Mouse (Mus musculus): ENCODE results near the gene Crbn.

Gene Crbn

DNA sequence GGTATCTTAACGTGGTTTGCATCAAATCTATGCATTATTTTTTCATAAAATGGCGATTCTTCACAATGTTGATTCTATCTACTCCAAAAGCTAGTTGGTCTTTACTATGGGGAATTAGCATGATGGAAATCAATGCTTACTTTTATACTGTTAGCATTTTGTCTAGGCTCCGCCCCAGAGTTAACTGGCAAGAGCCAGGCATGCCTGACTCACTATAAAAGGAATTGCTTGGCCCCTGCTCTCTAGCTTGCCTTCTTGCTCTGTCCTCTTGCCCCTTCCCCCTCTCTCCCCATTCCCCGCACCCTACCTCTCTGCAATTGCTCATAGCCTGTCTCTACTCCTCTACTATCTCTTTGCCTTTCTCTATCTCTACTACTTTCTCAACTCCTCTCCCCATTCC, 33.1 kb downstream of the Crbn start:
- intact Hi-C loops (cut with DNase I): loop anchor here (10.0 kb wide), 1 partner anchor 102 kb away; no protein-coding TSS in a partner anchor

DNA sequence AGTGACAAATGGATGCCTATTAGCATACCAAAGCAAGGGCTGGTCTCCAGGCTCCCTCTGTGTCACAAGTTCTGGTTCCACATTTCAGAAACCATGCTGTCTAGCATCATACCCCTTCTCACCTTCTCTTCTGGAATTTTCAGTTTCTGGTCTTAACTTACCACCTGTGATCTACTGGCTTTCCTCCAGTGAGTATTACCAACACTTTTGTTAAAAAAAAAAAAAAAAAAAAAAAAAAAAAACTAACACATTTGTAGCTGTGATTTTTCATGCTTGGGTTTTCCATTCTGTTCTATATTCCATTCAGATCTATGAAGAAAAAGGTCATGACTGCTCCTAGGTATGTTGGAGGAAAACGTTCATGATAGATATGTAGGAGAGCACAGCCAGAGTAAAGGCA, 34.0 kb downstream of the Crbn start:
- intact Hi-C loops (cut with DNase I): loop anchor here (10.0 kb wide), 1 partner anchor 101 kb away; no protein-coding TSS in a partner anchor

DNA sequence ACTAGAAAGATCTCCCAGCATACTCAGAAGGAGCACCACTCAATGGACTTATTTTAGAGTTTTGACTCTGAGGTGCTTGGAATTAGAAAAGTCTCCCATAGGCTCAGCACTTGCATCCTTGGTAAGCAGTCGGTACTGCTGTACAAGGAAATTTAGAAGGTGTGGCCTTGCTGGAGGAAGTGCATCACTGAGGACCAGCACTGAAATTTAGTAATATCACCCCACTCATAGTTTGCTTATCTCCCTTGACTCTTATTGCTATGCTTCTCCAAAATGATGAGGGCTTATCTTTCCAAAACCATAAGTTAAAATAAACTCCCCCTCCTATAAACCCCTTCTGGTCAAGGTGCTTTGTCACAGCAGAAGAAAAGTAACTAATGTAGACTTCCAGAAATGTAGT, 38.4 kb downstream of the Crbn start:
- intact Hi-C loops (cut with DNase I): loop anchor here (10.0 kb wide), 1 partner anchor 97 kb away; no protein-coding TSS in a partner anchor

DNA sequence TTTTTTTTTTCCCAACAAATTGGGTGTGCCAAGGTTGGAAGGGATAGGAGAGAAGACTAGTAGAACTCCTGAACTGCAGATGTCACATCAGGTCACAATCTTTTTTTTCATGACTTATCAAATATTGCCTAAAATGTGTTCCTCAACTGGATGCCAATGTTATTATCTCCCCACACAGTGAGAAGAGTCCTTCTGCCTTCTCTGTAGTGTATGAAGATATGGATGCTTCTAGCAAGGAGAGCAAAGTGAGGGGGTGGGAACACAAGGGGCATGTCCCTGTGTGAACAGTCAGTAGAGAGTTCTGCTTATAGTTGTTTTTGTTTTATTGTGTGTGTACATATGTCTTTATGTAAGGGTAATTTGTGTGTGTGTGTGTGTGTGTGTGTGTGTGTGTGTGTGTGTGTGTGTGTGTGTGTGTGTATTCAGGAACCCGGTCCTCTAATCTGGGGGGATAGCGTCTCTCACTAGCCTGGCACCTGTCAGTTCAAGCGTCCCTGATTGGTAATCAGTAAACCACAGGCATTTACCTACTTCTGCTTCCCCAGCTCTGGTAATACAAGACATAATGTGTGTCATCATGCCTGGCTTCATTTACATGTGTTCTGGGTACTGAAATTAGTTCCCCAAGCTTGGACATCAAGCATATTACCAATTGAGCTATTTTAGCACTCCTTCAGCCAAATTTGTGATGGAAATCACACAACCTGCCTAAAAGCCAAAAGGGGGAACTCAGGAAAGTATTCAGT, 39.2 kb downstream of the Crbn start:
- intact Hi-C loops (cut with DNase I): loop anchor here (10.0 kb wide), 1 partner anchor 96 kb away; no protein-coding TSS in a partner anchor

DNA sequence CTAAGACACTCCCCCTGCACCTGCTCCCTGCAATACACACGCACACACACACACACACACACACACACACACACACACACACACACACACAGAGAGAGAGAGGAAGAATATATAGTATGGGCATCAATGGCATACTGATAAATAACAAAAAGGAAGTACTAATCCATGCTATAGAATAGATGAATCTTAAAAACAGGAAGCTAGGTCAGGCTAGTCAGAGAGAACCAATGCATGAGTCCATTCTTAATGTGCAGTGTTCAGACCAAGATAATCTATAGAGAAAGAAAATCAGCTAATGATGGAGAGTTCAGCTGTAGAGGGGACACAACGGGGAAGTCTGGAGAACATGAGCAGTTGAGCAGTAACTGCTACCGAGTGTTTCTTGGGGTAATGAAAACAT, 41.6 kb downstream of the Crbn start:
- intact Hi-C loops (cut with DNase I): no loop called here

DNA sequence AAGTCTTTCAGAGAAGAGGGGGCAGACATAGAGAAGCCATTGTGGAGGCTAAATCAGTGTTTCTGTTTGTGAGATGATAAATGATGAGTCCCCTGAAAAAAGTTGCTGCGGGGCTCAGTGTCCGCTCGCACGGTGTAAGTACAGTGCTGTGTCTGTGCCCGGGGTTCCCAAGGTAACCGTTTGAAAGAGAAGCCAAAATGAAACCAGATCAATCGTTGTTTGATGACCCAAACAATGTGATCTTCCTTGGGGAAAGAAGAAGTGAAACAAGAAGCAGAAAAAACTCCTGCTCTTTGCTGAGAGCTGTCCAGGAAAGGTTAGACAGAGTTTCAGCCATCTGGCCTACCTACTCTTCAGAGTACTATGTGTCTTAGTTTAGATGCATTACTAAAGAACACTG, 49.6 kb downstream of the Crbn start:
- intact Hi-C loops (cut with DNase I): no loop called here

DNA sequence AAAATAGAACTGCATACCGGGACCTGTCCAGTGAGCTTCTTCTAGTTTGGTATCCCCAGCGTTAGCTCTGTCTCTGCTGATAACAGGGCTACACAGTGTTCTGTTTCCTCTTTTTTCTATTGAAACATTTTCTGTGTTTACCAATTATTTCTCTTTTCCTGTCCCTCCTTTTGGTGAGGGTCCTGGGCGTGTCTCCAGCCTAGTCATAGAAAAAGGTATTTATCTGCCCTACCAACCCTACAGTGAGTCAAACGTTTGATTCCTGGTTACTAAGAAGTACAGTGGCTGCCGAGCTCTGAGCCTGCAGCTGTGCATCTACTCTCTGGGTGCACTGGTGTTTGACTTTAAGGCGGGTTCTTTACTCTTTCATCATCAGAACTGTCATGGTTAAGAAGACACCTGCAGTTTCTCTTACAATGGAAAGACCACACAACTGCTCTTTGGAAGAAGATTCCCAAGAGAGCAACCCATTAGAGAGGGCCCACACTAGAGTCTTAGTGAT, 50.9 kb downstream of the Crbn start, which contains the start of gene Il5ra:
Il5ra (minus strand) TSS at position 151 of the 502 bp plus-strand sequence.
- intact Hi-C loops (cut with DNase I): no loop called here

DNA sequence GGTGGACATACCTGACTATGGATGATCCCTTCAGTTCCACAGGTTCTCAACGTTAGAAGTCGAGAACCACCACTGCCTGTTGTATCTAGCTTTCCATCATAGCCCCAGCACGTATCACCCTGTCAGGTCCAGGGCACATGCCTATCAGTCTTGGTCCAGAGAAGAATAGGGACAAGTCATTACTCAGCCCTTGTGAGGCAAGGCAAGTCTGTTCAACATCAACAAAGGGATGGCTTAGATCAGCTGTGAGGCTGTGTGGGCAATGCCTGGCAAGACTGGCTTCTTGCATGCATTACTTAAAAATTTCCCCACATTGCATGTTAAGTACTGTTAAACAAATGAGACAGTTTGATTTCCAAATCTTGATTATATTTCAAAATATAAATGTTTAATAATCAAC, 52.1 kb downstream of the Crbn start:
- intact Hi-C loops (cut with DNase I): no loop called here

DNA sequence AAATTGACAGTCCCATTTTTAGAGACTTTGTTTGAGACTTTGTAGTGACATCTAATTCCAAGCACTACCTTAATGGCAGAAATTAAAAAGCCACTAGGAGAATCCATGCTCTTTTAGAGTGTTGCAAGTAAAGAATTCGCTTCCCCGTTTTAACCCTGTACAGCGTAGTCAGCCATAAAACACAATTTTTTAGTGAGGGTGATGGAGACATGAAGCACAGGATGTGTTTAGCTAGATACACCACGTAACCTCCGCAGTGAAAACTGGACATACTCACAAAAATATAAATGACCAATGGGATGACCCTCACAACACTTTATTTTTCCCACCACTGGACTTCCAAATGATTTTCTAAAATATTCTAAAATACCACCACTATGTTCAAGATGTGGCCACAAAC, 52.6 kb downstream of the Crbn start:
- intact Hi-C loops (cut with DNase I): no loop called here

DNA sequence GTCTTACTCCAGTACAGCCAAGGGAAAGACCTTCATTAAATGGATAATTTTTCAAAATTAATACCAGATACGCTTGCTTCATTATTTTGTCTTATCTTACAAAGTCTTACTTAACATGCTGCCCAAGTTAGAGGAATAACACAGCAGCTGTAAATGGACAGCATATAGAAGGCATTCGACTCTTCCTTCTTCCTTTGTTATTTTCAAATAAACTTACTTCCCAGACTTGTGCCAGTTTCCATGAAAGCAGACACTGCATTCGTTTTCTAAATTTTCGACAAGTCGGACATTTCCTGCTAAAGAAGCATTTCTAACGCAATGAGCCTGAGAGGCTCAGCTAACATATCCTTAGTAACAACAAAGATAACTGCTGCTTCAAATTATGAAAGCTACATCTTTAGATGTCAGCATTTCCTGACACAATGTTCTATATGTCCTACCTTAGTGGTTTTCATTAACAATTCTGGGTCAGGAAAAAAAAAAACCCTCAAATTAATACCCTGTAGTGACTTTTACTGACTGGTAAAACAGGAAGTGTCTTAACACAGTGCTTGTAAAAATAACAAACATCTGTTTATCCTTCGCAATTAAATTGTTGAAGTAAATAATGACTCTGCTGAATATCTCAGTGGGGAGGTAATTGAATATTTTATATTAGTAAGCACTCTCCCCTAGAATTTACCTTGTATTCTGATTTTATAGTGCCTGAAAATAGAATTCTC, 54.0 kb downstream of the Crbn start:
- intact Hi-C loops (cut with DNase I): no loop called here

DNA sequence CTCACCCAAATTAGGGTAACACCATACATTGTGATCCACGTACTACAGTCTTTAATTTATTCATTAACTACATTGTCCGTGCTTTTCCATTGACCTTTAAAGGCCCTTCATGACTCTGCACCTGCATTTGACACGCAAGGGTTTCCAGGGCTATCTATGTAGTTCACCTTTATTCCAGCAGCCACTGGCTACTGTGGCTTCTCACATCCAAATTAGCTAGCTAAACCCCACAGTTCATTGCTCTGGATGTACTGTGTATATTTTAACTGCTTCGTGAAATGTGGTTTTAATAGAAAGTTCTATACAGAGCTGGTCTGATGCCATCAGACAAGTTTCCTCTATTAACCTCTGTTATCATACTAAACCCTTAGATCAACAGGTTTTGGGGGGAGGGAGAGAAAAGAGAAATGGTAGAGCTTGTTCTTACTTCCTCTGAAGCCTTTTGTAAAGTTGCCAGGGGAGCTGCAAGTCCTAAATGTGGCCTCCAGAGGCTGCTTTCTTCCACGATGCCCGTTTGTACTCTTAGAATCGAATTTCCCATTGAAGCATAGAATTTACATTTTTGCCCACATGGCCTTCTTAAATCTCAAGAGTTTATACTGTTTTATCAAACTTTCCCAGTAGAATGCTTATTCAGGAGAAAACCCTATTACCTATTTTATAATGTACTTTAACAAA, 56.2 kb downstream of the Crbn start:
- intact Hi-C loops (cut with DNase I): no loop called here

DNA sequence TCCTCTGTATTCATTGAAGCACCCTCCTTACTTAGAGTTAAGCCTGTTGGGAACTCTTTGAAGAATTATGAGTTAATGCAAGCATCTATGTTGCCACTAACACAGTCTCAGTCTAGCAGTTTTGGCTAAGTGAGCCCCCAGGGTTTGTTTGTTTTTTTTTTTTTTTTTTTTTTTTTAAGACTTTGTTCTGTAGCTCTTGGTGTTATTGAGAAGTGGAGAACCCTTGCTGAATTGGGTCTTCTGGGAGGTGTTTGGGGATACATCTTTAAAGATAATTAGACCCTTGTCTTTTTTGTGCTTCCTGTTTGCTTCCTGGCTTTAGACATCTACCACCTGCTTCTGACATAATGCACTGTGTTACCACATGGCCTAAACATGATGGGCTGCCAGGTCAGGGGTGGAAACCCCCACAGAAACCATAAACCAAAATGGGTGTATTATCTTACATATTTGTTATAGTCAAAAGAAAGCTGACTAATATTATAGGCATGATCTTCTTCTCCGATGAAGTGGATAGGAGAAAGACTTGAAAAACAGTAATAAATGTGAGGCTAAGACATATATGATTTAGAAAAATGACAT, 59.5 kb downstream of the Crbn start:
- intact Hi-C loops (cut with DNase I): no loop called here

DNA sequence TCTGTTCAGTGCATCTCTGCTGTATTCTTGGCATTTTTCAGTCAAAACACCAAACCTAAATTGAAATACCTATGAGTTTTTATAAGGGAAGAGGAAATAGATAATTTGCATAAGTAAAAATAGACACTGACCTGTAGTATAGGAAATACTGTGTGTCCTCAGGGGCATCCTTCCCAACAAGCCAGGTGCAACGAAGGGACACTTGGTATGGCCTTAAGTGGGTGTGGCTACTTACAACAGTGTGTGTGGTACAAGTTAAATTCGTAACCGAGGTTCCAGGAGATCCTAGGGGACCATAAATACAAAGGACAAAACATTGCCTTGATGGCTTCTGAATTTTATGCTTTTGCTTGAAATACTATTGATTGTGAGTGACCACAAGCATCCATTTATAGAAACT, 61.6 kb downstream of the Crbn start:
- intact Hi-C loops (cut with DNase I): no loop called here

DNA sequence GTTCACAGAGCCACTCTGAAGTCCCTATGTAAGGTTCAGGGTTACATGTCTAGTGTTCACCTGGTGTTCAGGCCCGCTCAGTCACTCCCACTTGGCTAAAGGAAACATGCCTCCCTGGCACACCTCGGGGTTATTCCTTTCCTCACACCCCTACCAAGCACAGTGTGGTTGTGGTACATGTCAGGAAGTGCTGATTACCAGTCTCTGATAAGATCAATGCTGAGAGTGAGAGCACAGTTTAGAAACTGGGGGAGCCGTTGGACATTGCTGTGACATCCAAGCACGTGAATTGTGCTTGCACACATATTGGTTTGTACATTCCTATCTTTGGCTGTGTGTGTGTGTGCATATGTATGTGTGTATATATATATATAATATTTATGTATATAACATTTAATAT, 67.3 kb downstream of the Crbn start:
- intact Hi-C loops (cut with DNase I): no loop called here
